Mouse (Mus musculus) liver, embryonic 15.5 days (tissue): ENCODE measurements around the gene Gm10518. TPM values are rescaled to one million over a fixed set of nuclear protein-coding genes. Genes with fewer than 3 reads are reported as not detected.

Source experiments
- polyA plus RNA-seq: library from polyadenylated mRNA; unstranded; fragments of >200 nt; fragmentation: Nextera tagmentation; extraction: Ambion mirVana; gene quantifications from 2 replicates; pipeline ENCODE4 v1.2.1, GENCODE M21; 2015

Gene Gm10518
- polyA plus RNA-seq, 1 experiment from 2014 or later: 0.14 TPM

Other genes starting within 250 kb of the Gm10518 start
- 9.0 and 9.5 TPM in 2 replicates for gene Sccpdh, start 135.2 kb upstream of the Gm10518 start, polyA plus RNA-seq
- not detected in 2 replicates for gene Kif28, start 58.1 kb upstream of the Gm10518 start, polyA plus RNA-seq
- 16.4 and 18.0 TPM in 2 replicates for gene Ahctf1, start 304 bp downstream of the Gm10518 start, polyA plus RNA-seq
- gene Cdc42bpa, start 157.1 kb downstream of the Gm10518 start, polyA plus RNA-seq: 8.8 and 9.2 TPM in 2 replicates